Mouse (Mus musculus): ENCODE data around the gene Smyd3.

Gene Smyd3

DNA sequence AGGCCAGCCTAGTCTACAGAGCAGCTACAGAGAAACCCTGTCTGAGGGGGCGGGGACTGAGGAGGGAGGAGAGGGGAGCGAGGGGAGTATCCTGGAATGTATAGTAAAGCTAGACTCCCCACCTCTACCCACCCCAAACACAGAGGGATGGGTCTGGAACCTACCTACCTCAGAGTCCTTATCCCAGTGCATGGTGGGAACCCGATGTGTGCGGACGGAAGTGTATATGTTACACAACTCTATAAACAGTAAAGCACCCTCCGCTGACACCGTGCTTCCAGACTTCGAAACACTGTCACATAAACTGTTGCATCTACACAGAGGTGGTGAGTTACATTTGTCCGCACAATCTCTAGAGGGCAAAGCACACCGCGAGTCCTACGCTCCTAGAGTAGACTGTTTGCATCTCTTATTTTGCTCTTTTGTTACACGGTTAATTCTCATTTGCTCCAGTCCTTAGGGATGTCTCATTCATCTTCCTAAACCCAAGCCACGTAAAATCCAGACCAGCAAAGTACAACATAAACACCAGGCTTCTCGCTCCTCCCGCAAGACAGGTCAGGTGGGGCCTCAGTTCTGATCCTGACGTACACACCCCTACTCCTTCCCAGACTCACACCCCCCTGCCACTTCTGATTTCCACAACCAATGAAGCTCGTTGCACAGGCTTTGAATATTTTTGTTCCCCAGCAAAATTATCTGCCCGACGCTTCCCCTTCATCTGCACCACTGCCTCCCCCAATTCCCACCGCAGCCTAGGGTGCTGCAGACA is 714 bp downstream of the Smyd3 start:
- no peak for DNase-seq (ENCODE audit: low read depth, low spot score)

DNA sequence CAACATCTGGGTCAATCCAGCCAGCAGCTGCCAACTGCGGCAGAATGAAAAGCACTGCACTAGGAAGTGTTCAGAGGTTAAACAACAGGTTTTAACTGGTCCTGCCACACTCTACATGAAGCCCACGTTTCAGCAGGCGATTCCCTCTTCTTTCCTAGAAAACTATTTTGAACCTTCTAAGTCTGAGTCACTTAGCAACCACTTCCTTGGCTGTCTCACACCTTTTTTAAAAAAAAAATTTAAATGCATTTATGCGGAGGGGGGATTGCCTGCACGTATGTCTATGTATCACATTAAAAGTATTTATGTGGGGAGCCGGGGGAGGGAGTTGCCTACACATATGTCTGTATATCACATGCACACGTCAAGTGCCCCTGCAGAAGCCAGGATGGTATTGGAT is 5.9 kb downstream of the Smyd3 start:
- DNase-seq (ENCODE audit: low read depth, low spot score) = no peak

DNA sequence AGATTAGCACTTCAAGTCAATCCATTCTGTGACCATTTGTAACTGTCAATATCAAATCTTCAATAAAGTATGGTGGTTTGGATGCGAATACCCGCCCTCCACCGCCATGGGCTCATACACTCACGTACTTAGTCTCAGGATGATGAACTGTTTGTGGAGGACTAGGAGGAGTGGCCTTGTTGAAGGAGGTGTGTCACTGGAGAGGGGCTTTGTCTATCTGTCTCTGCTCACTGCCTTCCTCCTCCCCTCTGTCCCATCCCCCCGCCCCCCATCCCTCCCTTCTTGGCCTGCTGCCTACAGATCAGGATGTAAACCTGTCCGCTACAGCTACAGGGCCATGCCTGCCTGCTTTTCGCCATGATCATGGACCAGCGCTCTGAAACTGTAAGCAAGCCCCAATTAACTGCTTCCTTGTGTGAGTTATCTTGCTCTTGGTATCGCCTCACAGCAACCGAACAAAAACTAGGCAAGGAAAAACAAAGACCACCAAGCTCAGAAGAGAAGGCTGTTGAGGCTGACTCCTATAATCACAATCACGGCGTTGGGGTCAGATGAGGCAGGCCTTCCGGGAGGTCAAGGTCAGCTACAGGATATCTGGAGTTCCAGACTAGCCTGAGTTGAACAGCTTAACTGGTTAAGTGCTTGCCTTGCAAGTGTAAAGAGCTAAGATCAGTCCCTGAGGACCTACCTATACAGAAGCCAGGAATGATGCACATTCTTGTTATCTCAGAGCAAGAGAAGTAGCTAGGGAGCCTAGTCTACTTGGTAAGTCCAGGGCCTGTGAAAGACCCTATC is 7.1 kb downstream of the Smyd3 start:
- DNase-seq (ENCODE audit: low read depth, low spot score) = no peak

DNA sequence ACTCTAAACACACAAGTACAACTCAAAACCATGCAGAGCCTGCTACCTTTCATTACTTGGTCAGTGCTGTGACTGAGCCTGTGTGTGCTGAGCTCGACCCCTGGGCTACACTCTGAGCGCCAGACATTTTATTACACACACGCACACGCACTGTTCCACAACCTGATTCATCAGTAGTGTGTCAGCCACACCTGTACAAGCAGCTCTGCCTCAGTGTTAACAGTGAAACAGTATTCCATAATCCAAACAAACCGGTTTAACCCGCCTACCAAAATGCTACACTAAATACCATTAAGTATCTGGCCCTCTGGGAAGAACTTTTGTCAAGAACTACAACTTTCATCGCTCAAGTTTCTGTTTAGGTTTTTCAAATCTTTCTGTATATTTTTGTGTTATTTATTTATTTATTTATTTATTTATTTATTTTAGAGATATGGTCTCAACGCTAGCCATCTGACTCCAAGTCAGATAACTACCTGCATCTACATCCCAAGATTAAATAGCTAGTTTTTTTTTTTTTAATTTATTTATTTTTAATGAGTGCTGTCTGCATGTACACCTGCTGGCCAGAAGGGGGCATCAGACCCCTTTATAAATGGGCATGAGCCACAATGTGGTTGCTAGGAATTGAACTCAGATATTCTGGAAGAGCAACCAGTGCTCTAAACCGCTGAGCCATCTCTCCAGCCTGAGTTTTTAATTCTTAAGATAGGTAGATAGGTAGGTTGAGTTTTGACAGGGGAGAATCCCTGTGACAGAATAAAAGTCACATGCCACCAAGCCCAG is 11.1 kb downstream of the Smyd3 start:
- DNase-seq (ENCODE audit: low read depth, low spot score) = no peak

DNA sequence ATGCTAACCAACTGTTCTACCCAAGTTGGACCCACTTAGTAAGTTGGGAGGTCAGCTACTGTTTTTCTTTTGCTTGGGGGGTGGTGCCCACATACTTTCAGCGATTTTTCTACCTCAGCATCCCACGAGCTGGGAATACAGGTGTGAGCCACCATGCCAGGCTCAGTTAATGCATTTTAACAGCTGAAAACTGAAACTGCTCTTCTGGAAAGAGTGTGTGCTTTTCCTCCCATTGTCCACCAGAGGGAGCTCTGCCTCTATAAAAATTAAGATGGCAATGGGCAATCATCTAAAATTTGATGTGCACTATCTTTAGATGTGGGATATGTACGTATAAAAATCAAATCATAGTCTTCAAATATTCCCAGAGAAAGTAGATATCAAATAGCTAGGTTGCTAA is 15.3 kb downstream of the Smyd3 start:
- no peak for DNase-seq (ENCODE audit: low read depth, low spot score)

DNA sequence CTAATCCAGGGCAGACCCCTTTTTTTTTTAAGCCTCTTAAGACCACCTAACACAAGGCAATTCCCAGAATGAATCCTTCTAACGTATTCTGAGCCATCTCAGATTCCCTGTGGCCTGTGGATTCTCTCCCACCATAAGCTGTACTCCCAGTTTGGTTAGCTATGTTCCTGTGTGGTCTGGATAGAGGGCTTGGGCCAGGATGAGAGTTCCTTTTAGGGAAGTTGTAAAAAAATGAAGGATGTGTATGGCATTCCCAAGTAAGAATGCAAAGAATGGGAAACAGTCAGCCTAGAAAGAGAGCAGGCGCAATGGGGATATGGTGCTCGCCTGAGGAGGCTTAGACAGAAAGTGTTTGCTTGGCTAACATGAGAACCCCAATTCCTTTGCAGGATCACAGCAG is 18.6 kb downstream of the Smyd3 start:
- DNase-seq (ENCODE audit: low read depth, low spot score) = no peak

DNA sequence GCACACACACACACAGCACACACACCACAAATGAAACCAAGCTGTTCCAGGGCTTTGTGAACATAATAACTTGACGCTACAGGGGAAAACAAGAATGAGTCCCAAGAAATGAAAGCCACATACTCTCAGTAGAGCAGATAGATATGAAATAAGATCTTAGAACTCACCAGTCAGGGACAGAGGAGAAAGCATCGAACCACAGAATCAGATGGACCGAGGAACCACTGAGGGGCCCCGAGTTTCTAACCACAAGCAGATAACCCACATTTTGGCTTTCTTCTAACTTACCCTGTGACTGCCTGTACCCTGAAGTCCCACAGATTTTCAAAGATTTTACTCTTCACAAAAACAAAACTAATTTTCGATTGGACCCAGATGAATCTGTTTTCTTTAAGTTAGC is 24.9 kb downstream of the Smyd3 start:
- no peak for DNase-seq (ENCODE audit: low read depth, low spot score)

DNA sequence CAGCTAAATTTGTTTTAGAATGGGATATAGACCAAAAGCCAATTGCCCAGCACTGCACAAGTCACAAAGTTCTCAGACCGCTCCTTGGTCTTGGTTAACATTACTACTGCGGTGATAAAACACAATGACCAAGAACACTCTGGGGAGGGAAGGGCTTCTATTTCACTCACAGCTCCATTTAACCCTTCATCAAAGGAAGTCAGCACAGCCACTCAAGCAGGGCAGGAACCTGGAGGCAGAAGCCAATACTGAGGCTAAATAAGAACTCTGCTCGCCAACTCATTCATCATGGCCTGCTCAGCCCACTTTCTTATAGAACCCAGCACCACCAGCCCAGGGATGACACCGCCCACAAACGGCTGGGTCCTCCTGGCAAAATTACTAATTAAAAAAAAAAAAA is 29.3 kb downstream of the Smyd3 start:
- no peak for DNase-seq (ENCODE audit: low read depth, low spot score)

DNA sequence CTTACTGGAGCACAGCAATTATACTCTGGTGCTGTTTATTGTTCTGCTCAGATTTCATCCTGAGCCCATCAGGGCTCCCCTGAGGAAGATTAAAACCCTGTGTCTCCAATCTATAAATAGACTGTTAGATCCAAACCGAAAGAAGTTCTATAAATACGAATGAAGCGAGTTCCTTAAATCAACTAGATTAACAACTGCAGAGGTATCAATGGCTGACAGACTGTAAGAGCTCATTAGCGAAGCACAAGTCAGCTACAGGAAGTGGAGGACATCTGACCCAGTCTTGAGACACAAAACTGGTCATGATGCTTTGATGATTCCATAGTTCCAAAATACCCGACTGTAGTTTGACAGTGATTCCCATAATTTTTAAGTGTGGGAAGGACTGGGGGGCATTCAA is 29.9 kb downstream of the Smyd3 start:
- no peak for DNase-seq (ENCODE audit: low read depth, low spot score)

DNA sequence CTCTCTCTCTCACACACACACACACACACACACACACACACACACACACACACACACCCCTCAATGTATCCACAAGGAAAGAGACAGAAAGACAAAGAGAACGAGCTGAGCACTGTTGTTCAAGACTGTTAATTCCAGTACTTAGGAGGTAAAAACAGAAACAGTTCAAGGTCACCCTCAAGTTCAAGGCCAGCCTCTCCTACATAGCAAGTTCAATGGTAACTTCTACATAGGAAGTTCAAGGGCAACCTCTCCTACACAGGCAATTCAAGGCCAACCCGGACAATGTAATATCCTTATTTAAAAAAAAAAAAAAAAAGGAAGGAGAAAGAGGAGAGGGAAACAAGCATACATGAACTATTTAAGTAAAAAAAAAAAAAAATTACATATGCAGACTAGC is 30.6 kb downstream of the Smyd3 start:
- no peak for DNase-seq (ENCODE audit: low read depth, low spot score)

DNA sequence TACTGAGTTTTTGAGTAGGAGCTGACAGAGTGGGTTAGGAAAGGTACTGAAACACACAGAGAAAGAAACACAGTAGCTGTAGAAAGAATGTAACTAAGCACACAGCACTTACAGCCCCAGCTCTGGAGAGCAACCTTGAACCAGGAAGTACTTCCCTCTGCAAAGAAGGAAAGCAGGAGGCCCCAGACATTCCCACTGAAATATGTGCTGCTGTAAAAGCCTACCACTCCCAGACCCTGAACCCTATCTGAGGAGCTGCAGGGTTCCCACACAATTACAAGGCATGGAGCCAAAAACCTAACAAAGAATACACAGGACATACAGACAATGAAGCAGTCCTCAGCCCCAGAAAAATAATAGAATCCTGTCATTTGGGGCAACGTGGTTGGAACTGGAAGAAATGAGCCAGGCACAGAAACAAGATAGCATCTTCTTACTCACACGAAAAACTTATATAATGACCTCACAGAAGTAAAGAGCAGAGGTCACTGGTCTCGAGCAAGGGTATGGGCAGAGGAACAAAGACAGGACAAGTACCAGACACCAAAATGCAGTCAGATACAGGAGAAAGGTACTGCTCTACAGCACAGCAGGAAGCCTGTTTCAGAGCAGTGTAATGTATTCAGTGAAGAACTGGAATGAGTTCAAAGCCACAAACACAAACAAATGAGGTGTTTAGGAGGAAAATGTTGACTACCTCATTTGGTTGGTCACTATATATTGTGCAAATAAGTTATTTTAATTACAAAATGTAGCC is 31.9 kb downstream of the Smyd3 start:
- no peak for DNase-seq (ENCODE audit: low read depth, low spot score)

DNA sequence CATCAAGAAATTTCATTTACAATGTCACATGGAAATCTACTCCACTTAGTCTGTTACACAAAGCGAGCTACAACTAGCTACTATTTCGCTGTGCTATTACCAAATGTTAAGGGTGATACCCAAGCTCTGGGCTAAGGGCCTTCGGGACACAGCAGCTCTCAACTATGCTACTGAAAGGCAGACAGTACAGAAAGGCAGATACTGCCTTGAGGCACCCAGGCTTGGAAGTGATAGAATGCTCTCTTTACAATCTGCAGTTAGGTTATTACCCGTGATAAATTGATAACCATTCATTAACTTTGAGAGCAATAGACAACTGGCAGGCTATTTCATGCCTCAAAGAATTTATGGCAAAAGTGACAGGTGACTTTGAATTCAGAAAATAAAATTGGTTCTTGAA is 37.0 kb downstream of the Smyd3 start:
- DNase-seq (ENCODE audit: low read depth, low spot score) = no peak

DNA sequence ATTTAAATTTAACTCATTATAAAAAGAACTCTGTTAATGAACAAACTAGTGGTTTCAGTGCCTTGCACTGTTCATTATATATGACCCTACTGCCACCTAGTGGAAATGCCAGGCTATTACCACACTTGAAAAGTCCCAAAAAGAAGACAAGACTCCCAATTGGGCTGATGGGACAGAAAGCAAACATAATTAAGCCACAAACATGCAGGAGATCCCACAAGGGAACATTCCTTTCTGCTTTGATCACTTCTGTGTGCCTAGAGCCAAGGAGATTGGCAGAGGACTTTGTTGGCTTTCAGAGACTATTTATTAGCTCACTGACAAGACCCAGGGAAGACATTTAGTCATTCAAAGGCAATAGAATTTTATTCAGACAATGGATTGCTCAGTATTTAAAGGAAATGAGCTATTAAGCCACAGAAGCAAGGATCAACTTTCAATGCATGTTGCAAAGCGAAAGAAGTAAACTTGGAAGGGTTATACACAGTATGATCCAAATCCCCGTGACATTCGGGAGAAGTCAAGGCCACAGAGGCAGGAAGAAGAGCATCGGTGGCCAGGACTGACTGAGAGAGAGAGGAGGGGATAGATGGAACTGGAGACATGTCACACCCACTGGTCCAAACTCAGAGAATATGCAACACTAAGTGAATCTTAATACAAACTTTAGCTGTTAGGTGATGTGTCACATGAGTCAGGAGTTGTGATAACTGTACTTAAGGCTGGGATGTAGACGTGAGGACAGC is 40.5 kb downstream of the Smyd3 start:
- peak; percentile 35 for DNase-seq (ENCODE audit: low read depth, low spot score)

DNA sequence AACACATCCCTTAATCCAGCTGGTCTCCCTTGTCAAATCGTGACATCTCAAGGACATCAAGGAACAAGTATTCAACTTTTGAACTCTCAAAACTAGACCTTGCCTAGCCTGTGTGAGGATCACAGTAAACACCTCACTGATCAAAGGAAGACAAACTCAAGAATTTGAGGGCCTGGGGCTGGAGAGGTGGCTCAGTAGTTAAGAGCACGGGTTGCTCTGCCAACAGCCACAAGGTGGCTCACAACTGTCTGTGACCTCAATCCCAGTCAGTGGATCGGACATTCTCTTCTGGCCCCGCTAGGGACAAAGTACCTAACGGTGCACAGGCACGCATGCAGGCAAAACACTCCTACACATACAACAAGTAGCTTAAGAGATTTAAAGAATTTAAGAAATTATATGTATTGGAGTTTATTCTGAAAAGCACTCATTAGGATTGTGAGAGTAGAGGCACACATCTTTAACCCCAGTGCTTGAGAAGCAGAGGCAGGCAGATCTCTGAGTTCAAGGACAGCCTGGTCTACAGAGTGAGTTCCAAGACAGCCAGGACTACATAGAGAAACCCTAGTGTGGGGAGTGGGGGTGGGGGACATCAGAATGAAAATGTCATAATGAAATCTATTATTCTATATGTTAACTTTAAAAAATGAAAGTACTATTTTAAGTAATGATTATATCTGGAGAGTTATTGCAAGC is 41.2 kb downstream of the Smyd3 start:
- no peak for DNase-seq (ENCODE audit: low read depth, low spot score)

DNA sequence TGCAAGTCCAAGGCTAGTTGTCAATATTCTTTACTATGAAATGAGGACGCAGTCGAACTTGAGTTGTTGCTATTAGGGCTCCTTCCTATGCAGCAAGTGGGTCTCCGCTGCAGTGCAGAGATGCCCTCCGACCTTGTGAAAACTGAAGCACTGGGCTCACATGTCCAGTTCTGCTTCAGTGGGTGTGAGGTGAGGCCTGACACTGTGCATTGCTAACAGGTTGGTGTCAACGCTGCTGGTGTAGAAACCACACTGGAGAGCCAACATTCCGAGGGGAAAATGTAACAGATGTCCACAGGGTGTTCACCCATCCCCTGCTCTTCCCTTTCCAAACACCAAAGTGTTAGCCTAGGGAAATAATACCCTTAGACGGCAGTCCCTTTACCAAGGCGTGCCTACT is 43.1 kb downstream of the Smyd3 start:
- DNase-seq (ENCODE audit: low read depth, low spot score) = no peak

DNA sequence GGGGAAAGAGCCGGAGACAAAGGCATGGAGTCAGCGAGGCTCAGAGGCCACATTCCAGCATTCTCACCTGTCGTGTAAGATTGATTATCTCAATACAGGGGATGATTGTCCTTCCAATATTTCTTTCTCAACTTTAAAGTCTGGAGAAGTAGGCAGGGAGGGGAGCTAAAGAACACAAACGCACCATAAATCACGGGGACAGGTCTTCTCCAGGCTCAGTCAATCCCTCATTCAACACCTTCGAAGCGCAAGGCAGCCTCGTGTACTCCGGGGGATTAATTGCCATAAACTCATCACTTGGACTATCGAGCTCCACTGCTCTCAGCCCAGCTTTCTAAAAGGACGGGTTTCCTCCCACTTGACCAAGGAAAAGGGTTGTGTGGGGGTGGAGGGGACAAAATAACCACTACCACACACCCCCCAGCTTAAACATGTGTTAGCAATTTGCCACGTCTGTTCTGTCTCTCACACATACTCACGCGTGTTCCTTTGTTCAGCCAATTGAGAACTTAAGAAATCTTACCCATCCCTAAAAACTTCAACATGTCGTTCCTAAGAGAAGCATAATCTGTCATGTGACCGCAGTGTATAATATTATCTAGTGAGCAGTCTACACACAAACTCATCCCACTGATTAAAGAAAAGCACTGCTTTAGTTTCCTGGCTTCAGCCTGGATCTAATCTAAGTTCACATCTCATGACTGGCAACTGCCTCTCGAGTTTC is 43.8 kb downstream of the Smyd3 start:
- DNase-seq (ENCODE audit: low read depth, low spot score) = no peak

DNA sequence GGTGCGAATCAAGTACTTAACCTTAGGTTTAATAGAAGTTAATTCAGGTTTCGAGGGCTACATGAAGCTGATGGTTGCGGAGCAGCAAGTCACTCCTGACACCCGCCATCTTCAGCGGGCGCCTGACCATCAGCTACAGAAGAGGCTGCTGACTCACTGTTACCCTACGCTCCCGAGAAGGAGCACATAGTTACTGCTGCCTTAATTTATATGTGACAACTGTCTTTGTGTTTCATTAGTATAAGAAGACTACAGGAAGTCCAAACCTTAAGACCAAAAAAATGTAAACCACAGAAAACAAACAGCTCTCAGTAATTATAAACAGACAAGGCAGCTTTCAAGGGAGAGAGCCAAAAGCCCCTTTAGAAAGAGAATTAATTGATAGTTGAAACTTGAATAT is 49.9 kb downstream of the Smyd3 start:
- DNase-seq (ENCODE audit: low read depth, low spot score) = no peak

DNA sequence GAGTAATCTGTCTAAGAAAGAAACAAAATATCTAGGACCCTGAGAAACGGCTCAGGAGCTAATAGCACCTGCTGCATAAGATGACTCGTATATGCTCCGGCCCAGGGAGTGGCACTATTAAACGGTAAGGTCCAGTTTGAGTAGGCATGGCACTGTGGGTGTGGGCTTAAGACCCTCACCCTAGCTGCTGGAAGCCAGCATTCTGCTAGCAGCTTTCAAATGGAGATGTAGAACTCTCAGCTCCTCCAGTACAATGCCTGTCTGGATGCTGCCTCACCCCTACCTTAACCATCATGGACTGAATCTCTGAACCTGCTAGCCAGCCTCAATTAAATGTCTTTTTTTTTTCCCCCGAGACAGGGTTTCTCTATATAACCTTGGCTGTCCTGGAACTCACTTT is 55.5 kb downstream of the Smyd3 start:
- DNase-seq (ENCODE audit: low read depth, low spot score) = no peak

DNA sequence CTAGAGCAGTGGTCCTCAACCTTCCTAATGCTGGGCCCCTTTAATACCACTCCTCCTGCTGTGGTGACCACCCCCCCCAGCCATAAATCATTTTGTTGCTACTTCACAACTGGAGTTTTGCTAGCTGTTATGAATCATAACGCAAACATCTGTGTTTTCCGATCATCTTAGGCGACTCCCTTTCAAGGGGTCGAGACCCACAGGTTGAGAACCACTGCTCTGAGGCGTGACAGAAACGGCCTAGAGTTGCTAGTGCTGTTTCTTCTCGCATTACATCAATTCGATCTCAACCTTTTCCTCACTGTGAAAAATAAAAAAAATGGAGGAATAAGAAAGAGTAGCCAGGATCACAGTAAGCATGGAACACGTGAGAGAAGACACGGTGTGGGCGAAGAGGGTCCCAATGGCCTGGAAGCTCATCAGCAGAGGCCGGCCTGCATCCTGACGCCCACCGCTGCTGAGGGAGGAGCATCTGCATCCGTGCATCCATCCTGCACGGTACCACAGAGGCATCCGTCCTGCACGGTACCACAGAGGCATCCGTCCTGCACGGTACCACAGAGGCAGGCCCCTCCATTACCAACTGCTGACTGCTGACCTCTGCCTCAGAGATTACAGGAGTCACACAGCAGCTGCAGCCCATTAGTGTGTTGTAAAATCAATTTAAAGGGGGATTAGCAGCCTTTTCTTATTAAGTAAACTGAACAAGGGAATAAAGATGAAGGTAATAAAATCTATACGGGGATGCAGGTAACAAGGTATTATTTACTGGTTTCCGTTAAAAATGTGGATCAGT is 56.6 kb downstream of the Smyd3 start:
- DNase-seq (ENCODE audit: low read depth, low spot score) = no peak
